Mouse (Mus musculus) heart, postnatal 0 days (tissue): ENCODE results near the gene Tnfrsf21.

Experiments
- CTCF ChIP-seq: IDR thresholded peaks from 2 replicates; pipeline ENCODE4 v1.5.1; 2016; ENCODE audit warnings: antibody characterized with exemption, control low read depth, low read depth
- EP300 ChIP-seq: IDR thresholded peaks from 2 replicates; pipeline ENCODE4 v1.6.1; 2016; ENCODE audit warnings: antibody characterized with exemption, low read depth

DNA sequence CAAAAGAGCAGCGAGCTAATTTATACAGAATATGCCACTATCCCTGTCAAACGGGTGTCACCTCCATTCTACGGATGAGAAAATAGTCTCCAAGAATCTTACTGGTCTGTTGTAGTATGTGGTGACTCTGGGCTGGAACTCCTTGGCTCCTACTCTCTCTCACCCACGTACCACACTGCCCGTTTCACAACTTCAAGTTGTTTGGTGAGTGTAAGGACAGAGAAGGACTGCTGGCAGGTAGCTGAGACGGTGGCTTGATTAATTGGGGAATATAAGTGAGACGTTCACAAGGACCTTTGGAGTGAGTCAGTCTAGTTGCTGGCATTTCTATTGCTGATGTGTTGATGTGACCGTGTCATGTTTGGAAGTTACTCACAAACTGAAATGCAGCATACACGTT is 3.3 kb downstream of the Tnfrsf21 start:
- TF ChIP-seq CTCF (no peak), EP300 (no peak)
